Comparison of ENCODE assay signal across 21 mouse cellular contexts in genomic region chr1:158061995-158062394, GRCm38 (mm10).
"Had no signal": no experiment of that assay in that cellular context is flagged by ENCODE, and none has a peak within 500 bp of the region (broad histone marks: within the 10 kb centered on the region; RNA-seq: fewer than 3 reads in every experiment).

No protein-coding gene starts in this region.

- ATAC-seq: lung, postnatal 0 days; midbrain, embryonic 13.5 days; midbrain, embryonic 16.5 days had no signal

- H3K27ac ChIP-seq: kidney, postnatal 0 days; layer of hippocampus, adult 2 months; left cerebral cortex, adult 2 months; liver, embryonic 13.5 days; midbrain, embryonic 10.5 days; midbrain, embryonic 13.5 days; neural tube, embryonic 13.5 days; stomach, embryonic 15.5 days had no signal

- DNase-seq: kidney, adult 2 months; kidney, postnatal 25 days; layer of hippocampus, postnatal 36 days; liver, embryonic 13.5 days; lung, adult 2 months; lung, postnatal 36 days; right cerebral cortex, postnatal 25 days; spleen, adult 18-20 months; thymus, adult 18-20 months; thymus, postnatal 36 days had no signal

- H3K36me3 ChIP-seq: liver, embryonic 13.5 days; midbrain, embryonic 10.5 days; midbrain, embryonic 13.5 days; neural tube, embryonic 13.5 days; stomach, embryonic 15.5 days had no signal

- H3K27me3 ChIP-seq: liver, embryonic 13.5 days; megakaryocyte, embryonic 14.5 days; midbrain, embryonic 13.5 days; neural tube, embryonic 13.5 days; stomach, embryonic 15.5 days had no signal

- H3K4me2 ChIP-seq: liver, embryonic 13.5 days; midbrain, embryonic 13.5 days; neural tube, embryonic 13.5 days; stomach, embryonic 15.5 days had no signal

- H3K9ac ChIP-seq: liver, embryonic 13.5 days; midbrain, embryonic 13.5 days; neural tube, embryonic 13.5 days; stomach, embryonic 15.5 days had no signal

- H3K4me1 ChIP-seq: liver, embryonic 13.5 days; megakaryocyte, embryonic 14.5 days; midbrain, embryonic 10.5 days; midbrain, embryonic 13.5 days; neural tube, embryonic 13.5 days; stomach, embryonic 15.5 days had no signal

- H3K9me3 ChIP-seq: liver, embryonic 13.5 days; megakaryocyte, embryonic 14.5 days; midbrain, embryonic 10.5 days; midbrain, embryonic 13.5 days; neural tube, embryonic 13.5 days; stomach, embryonic 15.5 days had no signal

- H3K4me3 ChIP-seq: layer of hippocampus, adult 2 months; left cerebral cortex, adult 2 months; liver, embryonic 13.5 days; megakaryocyte, embryonic 14.5 days; midbrain, embryonic 10.5 days; midbrain, embryonic 13.5 days; myocyte; neural tube, embryonic 13.5 days; stomach, embryonic 15.5 days had no signal
